Mouse (Mus musculus) heart, embryonic 11.5 days (tissue): Measurements from ENCODE around the gene Ccdc169. TPM values are rescaled to one million over a fixed set of nuclear protein-coding genes. Genes with fewer than 3 reads are reported as not detected.

ENCODE experiments used
- ATAC-seq: fragments of 200-750 bp; cut with Nextera tagmentation; replicated peaks from 2 replicates; pipeline ENCODE4 v1.8.0; 2017; ENCODE audit warnings: moderate library complexity; ENCODE audit not compliant: insufficient number of reproducible peaks, low FRiP score, low TSS enrichment
- H3K27ac ChIP-seq: fragments of 300-500 bp; sonication (generic); 2 replicates; pipeline ENCODE4 v1.5.1; 2014; ENCODE audit warnings: mild to moderate bottlenecking, low read depth, low read length
- H3K27me3 ChIP-seq: fragments of 300-500 bp; sonication (generic); 2 replicates; pipeline ENCODE4 v1.6.1; 2014; ENCODE audit warnings: mild to moderate bottlenecking, low read length, mixed read lengths; ENCODE audit not compliant: control insufficient read depth, insufficient read depth
- H3K36me3 ChIP-seq: fragments of 300-500 bp; sonication (generic); 2 replicates; pipeline ENCODE4 v1.6.1; 2014; ENCODE audit warnings: mild to moderate bottlenecking, low read length, moderate library complexity, mixed read lengths; ENCODE audit not compliant: control insufficient read depth, insufficient read depth
- H3K4me1 ChIP-seq: fragments of 300-500 bp; sonication (generic); 2 replicates; pipeline ENCODE4 v1.6.1; 2014; ENCODE audit warnings: low read length; ENCODE audit not compliant: control insufficient read depth, insufficient read depth
- H3K4me2 ChIP-seq: fragments of 300-500 bp; sonication (generic); 2 replicates; pipeline ENCODE4 v1.6.1; 2014; ENCODE audit warnings: mild to moderate bottlenecking, moderate library complexity
- H3K4me3 ChIP-seq: fragments of 300-500 bp; sonication (generic); 2 replicates; pipeline ENCODE4 v1.5.1; 2014; ENCODE audit warnings: low read depth, low read length
- H3K9ac ChIP-seq: fragments of 300-500 bp; sonication (generic); 2 replicates; pipeline ENCODE4 v1.6.1; 2014; ENCODE audit warnings: mild to moderate bottlenecking, low read depth, low read length, moderate library complexity
- H3K9me3 ChIP-seq: fragments of 300-500 bp; sonication (generic); replicated peaks from 2 replicates; pipeline ENCODE4 v1.6.1; 2016; ENCODE audit warnings: low read length; ENCODE audit not compliant: control insufficient read depth
- WGBS: fragments of 180-500 bp; shearing (Covaris S2); extraction: QIAGEN DNeasy Blood & Tissue Kit; methylation state at CpG from one replicate; pipeline ENCODE4 v1.1.7; 2014; ENCODE audit not compliant: insufficient replicate concordance; 5-methylcytosine and 5-hydroxymethylcytosine counted together
- microRNA-seq: library from miRNA; unstranded; fragments of <30 nt; microRNA quantifications from one replicate; pipeline ENCODE4, GENCODE M21; 2016; ENCODE audit warnings: borderline number of aligned reads
- polyA plus RNA-seq: library from polyadenylated mRNA; unstranded; fragments of >200 nt; fragmentation: Nextera tagmentation; extraction: Ambion mirVana; gene quantifications from 2 replicates; pipeline ENCODE4 v1.2.1, GENCODE M21; 2014

Ccdc169 gene
- polyA plus RNA-seq, 1 experiment from 2014 or later, result not detected

GRCm38 (mm10) chr3:55222502-55222901, 85.4 kb downstream of the Ccdc169 start:
- no peak for ATAC-seq
- Histone ChIP-seq H3K4me3 (no peak overlapping the region), H3K27me3 (no peaks in the 10 kb centered on the region), H3K9ac (no peak overlapping the region), H3K27ac (no peak overlapping the region), H3K4me1 (0 out of 2 replicates have a peak, but pooled peaks cover 3% of the 10 kb centered on the region), H3K36me3 (no peaks in the 10 kb centered on the region), H3K4me2 (no peak overlapping the region), H3K9me3 (0 out of 2 replicates have a peak, but pooled peaks cover 2% of the 10 kb centered on the region)
- 87% methylated on average over 2 of the region's 2 CpGs for WGBS

Small RNA genes within 50 kb of the gene (microRNA-seq; reads per million reads assigned to microRNA genes)
- not detected for gene Gm22029

Other genes with a start within 250 kb of the Ccdc169 start
- 0.18 and 0.37 TPM in 2 replicates for gene Sertm1, start 221.5 kb upstream of the Ccdc169 start, polyA plus RNA-seq
- gene Ccna1, start 81.8 kb upstream of the Ccdc169 start, polyA plus RNA-seq, result 0.94 and 1.2 TPM in 2 replicates
- 47.3 and 50.6 TPM in 2 replicates for gene Spg20, start 25.2 kb upstream of the Ccdc169 start, polyA plus RNA-seq
- gene Sohlh2, start 44.7 kb downstream of the Ccdc169 start, polyA plus RNA-seq, result not detected in 2 replicates
- 4.7 and 5.5 TPM in 2 replicates for gene Dclk1, start 105.0 kb downstream of the Ccdc169 start, polyA plus RNA-seq